Mouse (Mus musculus): ENCODE measurements around the gene Ush1g. TPM values are rescaled to one million over a fixed set of nuclear protein-coding genes. Genes with fewer than 3 reads are reported as not detected.

Ush1g gene
- polyA plus RNA-seq, 1 experiment from 2014 or later: not detected

Other genes with a start within 250 kb of the Ush1g start
- gene Rab37, start 230.6 kb downstream of the Ush1g start, polyA plus RNA-seq (2018): 0.43 to 1.1 TPM (median 0.64 TPM) in 3 replicates
- 76.9 to 122 TPM (median 90.4 TPM) in 3 replicates for gene Cd300lf, start 188.0 kb downstream of the Ush1g start, polyA plus RNA-seq (2018)
- gene Slc9a3r1, start 158.7 kb downstream of the Ush1g start, polyA plus RNA-seq (2018): 158 to 302 TPM (median 169 TPM) in 3 replicates
- gene Tmem104, start 134.6 kb downstream of the Ush1g start, polyA plus RNA-seq (2018): 86.7 to 149 TPM (median 97.3 TPM) in 3 replicates
- 49.9 to 79.6 TPM (median 50.9 TPM) in 3 replicates for gene Nat9, start 134.2 kb downstream of the Ush1g start, polyA plus RNA-seq (2018)
- not detected in 3 replicates for gene Grin2c, start 54.8 kb downstream of the Ush1g start, polyA plus RNA-seq (2018)
- gene Fdxr, start 45.0 kb downstream of the Ush1g start, polyA plus RNA-seq (2018): 2.3 to 6.0 TPM (median 4.3 TPM) in 3 replicates
- gene Fads6, start 24.4 kb downstream of the Ush1g start, polyA plus RNA-seq (2018): 0.52 to 1.4 TPM (median 0.90 TPM) in 3 replicates
- not detected in 3 replicates for gene Otop2, start 14.9 kb downstream of the Ush1g start, polyA plus RNA-seq (2018)
- not detected in 3 replicates for gene Otop3, start 12.7 kb upstream of the Ush1g start, polyA plus RNA-seq (2018)
- not detected in 3 replicates for gene Hid1, start 45.7 kb upstream of the Ush1g start, polyA plus RNA-seq (2018)
- gene Cdr2l, start 59.9 kb upstream of the Ush1g start, polyA plus RNA-seq (2018): 0.06 TPM in 1 of 3 replicates, not detected in the others
- 33.0 to 43.0 TPM (median 39.2 TPM) in 3 replicates for gene Mrpl58, start 81.7 kb upstream of the Ush1g start, polyA plus RNA-seq (2018)
- 377 to 621 TPM (median 390 TPM) in 3 replicates for gene Atp5h, start 97.9 kb upstream of the Ush1g start, polyA plus RNA-seq (2018)
- 13.7 to 21.3 TPM (median 17.9 TPM) in 3 replicates for gene Kctd2, start 98.1 kb upstream of the Ush1g start, polyA plus RNA-seq (2018)
- not detected in 3 replicates for gene Trim80, start 118.5 kb upstream of the Ush1g start, polyA plus RNA-seq (2018)
- not detected in 3 replicates for gene Slc16a5, start 140.4 kb upstream of the Ush1g start, polyA plus RNA-seq (2018)
- gene Armc7, start 153.6 kb upstream of the Ush1g start, polyA plus RNA-seq (2018): 21.4 to 26.8 TPM (median 22.9 TPM) in 3 replicates
- gene Nt5c, start 169.8 kb upstream of the Ush1g start, polyA plus RNA-seq (2018): 54.5 to 73.7 TPM (median 60.1 TPM) in 3 replicates
- gene Jpt1, start 192.3 kb upstream of the Ush1g start, polyA plus RNA-seq (2018): 68.8 to 166 TPM (median 152 TPM) in 3 replicates
- gene Sumo2, start 214.2 kb upstream of the Ush1g start, polyA plus RNA-seq (2018): 229 to 319 TPM (median 316 TPM) in 3 replicates
- gene Nup85, start 242.4 kb upstream of the Ush1g start, polyA plus RNA-seq (2018): 11.4 to 41.8 TPM (median 14.7 TPM) in 3 replicates

Measured in macrophage (primary cell).